Mouse (Mus musculus) adipocyte (in vitro differentiated cells): ENCODE measurements around the gene Elmo3.

Experiments
- DNase-seq: peaks from one replicate; pipeline ENCODE4 v3.0.0-alpha.2; 2016; ENCODE audit warnings: low spot score

Gene Elmo3

GRCm38 (mm10) chr8:105326968-105327367 is 21.6 kb downstream of the Elmo3 start:
- DNase-seq = no peak

- no peak for DNase-seq
These were observed 24.9 kb downstream of the Elmo3 start for GRCm38 (mm10) chr8:105330325-105330724.

- no peak for DNase-seq
These were observed 26.1 kb downstream of the Elmo3 start for GRCm38 (mm10) chr8:105331469-105331868.

GRCm38 (mm10) chr8:105331931-105332330 is 26.5 kb downstream of the Elmo3 start:
- no peak for DNase-seq

GRCm38 (mm10) chr8:105332523-105332922 is 27.1 kb downstream of the Elmo3 start:
- DNase-seq = no peak

GRCm38 (mm10) chr8:105336373-105337130 is 31.2 kb downstream of the Elmo3 start:
- DNase-seq = no peak

GRCm38 (mm10) chr8:105338992-105339391 is 33.6 kb downstream of the Elmo3 start:
- no peak for DNase-seq

- peak; percentile 65 for DNase-seq
These were observed 34.7 kb downstream of the Elmo3 start for GRCm38 (mm10) chr8:105339886-105340635.

GRCm38 (mm10) chr8:105341399-105341798 is 36.0 kb downstream of the Elmo3 start:
- DNase-seq = no peak

- no peak for DNase-seq
These were observed 37.4 kb downstream of the Elmo3 start for GRCm38 (mm10) chr8:105342768-105343167.

- peak; percentile 41 for DNase-seq
These were observed 38.6 kb downstream of the Elmo3 start for GRCm38 (mm10) chr8:105343791-105344574.

GRCm38 (mm10) chr8:105345061-105345975 is 39.9 kb downstream of the Elmo3 start:
- peak; percentile 71 for DNase-seq

GRCm38 (mm10) chr8:105346611-105347427 is 41.4 kb downstream of the Elmo3 start:
- peak; percentile 62 for DNase-seq

GRCm38 (mm10) chr8:105347428-105348221 is 42.2 kb downstream of the Elmo3 start, which contains the start of gene Fhod1:
Gene Fhod1, minus strand, starts transcription at chr8:105347953.
- DNase-seq = peak; percentile 99

GRCm38 (mm10) chr8:105348450-105349095 is 43.2 kb downstream of the Elmo3 start, which contains the start of gene Slc9a5:
Gene Slc9a5, plus strand, starts transcription at chr8:105348843.
- peak; percentile 45 for DNase-seq

GRCm38 (mm10) chr8:105349096-105349771 is 43.8 kb downstream of the Elmo3 start:
- no peak for DNase-seq

GRCm38 (mm10) chr8:105350186-105350585 is 44.8 kb downstream of the Elmo3 start:
- DNase-seq = no peak

GRCm38 (mm10) chr8:105353583-105354135 is 48.3 kb downstream of the Elmo3 start:
- no peak for DNase-seq
